Mouse (Mus musculus): ENCODE measurements around the gene Ccdc85b. TPM values are rescaled to one million over a fixed set of nuclear protein-coding genes. Genes with fewer than 3 reads are reported as not detected.
A peak's percentile ranks its signal among the peaks of the same experiment; 100 is the strongest.
"Not testable (repeated sequence)": the region's sequence is repeated elsewhere in the genome, so short reads cannot be mapped to it uniquely, and the experiment has no call there.

Gene Ccdc85b
- 2.1 and 2.4 TPM in 2 replicates for polyA plus RNA-seq (2012; rRNA removed)

DNA sequence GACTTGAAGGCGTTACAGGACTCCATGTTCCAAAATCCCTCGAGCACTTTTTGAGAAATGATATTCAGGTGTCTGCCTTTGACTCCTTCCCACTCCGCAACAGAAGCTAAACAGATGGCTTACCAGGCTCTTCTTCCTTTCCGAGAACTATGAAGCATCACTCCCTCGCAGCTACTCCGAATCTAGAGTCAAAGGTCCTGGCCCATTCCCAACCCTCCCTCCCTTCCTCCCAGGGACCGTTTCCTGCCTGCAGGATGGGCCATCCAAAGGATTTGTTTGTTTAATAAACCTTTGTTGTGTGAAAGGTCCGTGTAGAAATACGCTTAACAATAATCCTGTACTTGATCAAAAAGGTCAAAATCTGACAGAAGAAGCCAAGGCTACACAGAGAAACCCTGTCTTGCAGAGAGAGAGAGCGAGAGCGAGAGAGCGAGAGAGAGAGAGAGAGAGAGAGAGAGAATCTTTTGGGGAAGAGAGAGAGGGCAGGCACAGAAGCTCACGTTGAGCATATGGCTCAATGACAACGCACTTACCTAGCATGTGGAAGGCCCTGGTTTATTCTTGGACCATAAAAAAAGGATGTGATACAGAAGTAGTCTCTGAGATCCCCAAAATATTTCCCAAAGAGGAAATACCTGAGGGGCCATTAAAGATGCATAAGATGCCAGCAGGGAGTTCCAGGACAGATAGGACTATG is at the start of gene Ccdc85b:
Ccdc85b (minus strand) TSS at position 149 of the 697 bp plus-strand sequence.
- DNase-seq (ENCODE audit: low read depth, low spot score) = no peak
- WGBS = 10% methylated on average over 14 of the region's 14 CpGs

DNA sequence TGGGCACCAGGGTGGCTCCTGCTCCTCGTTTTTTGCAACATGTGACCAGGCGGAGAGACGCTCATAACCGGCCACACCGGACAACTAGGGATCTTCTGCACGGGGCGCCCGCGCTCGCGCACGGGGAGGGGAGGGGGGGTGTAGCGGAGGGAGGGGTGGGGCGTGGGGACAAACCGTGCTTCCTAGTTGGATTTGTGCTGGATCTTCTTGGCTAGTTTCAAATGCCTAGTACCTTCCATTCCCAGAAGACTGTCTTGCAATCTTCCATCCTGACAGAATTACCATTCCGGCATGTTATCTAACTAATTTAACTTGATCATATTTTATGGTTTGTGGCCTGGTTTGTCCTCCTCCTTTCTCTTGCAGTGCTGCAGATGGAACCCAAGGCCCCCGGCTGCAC is 46.0 kb upstream of the Ccdc85b start, which contains the start of gene 1700020D05Rik:
1700020D05Rik (minus strand) TSS at position 101 of the 400 bp plus-strand sequence.
- WGBS = 46% methylated on average over 17 of the region's 17 CpGs
- DNase-seq (ENCODE audit: low read depth, low spot score) = no peak

DNA sequence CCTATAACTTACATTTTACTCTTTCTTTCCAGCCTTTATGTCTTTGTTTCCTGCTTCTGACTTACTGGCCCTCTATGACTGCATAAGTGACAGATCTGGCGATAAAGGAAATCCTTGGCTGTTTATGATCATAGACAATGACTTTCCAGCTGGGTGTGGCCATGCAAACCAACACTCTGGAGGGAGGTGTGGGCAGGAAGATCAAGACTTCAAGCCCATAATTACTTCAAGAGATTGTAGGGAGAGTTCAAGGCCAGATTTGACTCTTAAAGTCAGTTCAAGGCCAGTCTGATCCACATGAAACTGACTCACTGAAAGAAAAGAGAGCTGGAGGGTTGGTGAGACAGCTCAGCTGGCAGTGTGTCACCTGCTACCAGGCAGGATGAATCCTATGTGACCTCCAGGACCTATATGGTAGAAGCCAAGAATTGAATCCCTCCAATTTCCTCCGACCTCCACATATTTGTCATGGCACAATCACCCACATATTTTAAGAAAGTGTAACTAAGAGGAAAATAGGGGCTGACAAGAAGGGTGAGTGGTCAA is 42.7 kb upstream of the Ccdc85b start:
- 35% methylated on average over 2 of the region's 2 CpGs for WGBS
- DNase-seq (ENCODE audit: low read depth, low spot score) = peak; percentile 78

DNA sequence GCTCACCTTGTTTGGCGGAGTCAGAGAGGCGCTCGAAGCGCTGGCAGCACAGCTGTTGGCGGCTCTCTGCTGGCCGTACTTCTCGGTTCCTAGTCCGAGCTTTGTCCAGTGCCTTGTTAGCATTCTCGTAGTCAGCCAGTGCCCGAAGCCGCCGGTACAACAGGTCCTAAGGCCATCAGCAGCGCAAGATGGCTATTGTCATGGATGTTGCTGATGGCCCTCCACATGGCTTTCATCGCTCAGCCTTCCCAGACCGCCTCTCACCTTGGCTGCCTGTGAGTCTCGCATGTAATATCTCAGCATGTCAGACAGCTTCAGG is 38.3 kb upstream of the Ccdc85b start:
- no peak for DNase-seq (ENCODE audit: low read depth, low spot score)
- WGBS = 89% methylated on average over 16 of the region's 16 CpGs

DNA sequence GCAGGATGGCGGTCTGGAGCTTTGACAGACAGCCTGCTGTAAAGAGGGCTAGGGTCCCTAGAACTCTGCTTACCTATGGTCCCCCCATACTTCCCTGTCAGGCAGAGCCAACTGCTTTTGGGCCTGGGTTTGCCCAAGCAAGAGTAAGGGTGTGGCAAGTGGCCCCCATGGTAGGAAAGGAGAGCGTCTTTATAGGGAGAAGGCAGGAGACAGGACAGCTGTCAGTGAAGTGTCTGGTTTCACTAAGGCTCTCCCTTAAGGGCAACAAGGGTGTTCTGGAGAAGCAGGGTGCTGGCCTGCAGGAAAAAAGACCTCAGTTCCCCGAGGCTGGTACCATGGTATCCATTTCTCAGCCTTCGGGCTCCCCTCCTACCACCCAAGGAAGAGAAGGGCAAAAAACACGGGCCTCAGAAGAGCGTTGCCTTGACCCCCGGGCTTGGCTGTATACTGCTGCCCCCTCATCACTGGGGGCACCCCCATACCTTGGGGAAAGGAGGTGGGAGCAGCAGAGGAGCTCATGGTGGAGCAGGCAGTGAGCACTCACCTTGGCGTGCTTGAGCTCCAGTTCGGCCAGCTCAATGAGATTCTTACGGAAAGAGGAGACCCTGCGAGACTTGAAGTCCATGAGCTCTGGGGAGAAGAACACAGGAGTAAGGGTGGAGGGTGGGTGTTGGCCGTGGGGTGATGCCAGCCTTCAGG is 37.8 kb upstream of the Ccdc85b start:
- no peak for DNase-seq (ENCODE audit: low read depth, low spot score)
- WGBS = 78% methylated on average over 12 of the region's 12 CpGs

DNA sequence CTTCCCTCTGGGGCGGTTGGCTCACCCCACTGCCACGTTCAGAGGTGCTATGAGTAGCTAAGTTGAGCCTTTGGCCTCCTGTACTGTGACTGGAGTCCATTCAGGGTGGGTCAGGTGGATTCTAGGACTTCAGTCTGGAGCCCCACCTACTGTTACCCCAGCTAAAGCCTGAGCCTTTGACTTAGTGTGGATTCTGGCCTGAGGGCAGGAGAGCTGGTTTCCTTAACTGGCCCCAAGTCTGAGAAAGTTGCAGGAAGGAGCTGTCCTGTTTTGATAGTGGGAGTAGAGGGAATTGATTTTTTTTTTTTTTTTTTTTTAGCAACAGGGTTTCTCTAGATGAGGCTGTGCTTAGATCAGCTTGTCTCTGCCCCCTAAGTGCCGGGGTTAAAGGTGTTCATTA is 36.6 kb upstream of the Ccdc85b start:
- no peak for DNase-seq (ENCODE audit: low read depth, low spot score)

DNA sequence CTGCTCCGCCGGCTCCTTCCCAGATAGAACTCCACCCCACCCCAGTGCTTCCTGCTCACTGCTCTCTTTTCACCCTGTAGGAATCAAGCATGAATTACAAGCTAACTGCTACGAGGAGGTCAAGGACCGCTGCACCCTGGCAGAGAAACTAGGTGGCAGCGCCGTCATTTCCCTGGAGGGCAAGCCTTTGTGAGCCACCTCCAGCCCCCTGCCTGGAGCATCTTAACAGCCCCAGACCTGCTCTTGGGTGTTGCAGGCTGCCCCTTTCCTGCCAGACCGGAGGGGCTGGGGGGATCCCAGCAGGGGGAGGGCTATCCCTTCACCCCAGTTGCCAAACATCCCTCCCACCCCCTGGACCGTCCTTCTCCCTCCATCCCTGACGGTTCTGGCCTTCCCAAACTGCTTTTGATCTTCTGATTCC is 35.6 kb upstream of the Ccdc85b start:
- DNase-seq (ENCODE audit: low read depth, low spot score) = not testable (repeated sequence)

More for the DNA sequence above, 36.6 kb upstream of the Ccdc85b start:
- 65% methylated on average over 3 of the region's 3 CpGs for WGBS

DNA sequence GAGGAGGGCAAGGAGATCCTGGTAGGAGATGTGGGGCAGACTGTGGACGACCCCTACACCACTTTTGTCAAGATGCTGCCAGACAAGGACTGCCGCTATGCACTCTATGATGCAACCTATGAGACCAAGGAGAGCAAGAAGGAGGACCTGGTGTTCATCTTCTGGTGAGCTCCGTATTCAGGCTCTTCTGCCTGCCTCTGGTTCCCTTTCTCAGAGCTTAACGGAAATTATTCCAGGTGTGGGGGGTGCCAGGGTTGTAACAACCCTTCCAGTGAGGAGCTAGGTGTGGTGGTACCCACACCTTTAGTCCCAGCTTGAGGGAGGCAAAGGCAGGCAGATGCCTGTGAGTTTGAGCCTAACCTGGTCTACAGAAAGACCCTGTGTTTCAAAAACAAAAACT is 34.9 kb upstream of the Ccdc85b start:
- no peak for DNase-seq (ENCODE audit: low read depth, low spot score)
- 74% methylated on average over 4 of the region's 4 CpGs for WGBS

More for the DNA sequence above, 35.6 kb upstream of the Ccdc85b start:
- WGBS = 51% methylated on average over 9 of the region's 9 CpGs

DNA sequence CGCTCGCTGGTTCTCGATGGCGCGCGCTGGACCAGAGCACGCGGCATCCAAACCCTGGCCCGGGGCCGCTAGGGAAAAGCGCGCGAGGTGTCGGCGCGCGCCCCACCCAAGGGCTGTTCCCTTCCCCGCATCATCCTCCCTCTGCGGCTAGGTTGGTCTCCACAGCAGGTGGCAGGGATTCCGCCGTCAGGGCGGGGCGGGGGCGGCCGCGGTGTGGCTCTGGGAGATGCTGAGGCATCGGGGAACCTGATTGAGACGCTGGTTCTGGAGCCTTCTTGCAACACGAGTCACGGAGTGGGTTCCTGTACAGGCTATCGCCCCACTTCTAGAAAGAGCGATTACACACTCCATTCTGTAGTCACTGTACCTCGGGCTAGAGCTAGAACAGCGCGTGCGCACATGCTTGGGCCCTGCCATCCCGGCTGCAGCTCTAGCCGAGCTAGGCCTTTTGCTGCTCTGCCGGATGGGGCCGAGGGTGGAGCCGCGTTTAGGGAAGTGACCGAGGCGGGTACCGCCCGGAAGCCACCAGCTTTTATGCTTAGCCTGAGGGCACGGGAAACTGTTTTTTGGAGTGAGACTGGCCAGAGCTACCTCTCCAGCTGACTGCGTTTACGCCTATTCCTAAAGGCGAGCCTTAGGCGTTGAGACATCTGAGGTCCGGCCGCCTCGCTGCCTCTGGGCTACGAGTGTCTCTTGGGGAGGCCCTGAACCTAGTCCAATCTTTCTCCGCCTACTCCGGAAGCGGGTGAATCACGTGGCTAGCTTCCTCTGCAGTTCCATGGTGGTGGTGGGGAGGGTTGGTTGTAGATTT is 33.4 kb upstream of the Ccdc85b start:
- peak; percentile 83 for DNase-seq (ENCODE audit: low read depth, low spot score)
- under 1% methylated on average over 59 of the region's 59 CpGs for WGBS

DNA sequence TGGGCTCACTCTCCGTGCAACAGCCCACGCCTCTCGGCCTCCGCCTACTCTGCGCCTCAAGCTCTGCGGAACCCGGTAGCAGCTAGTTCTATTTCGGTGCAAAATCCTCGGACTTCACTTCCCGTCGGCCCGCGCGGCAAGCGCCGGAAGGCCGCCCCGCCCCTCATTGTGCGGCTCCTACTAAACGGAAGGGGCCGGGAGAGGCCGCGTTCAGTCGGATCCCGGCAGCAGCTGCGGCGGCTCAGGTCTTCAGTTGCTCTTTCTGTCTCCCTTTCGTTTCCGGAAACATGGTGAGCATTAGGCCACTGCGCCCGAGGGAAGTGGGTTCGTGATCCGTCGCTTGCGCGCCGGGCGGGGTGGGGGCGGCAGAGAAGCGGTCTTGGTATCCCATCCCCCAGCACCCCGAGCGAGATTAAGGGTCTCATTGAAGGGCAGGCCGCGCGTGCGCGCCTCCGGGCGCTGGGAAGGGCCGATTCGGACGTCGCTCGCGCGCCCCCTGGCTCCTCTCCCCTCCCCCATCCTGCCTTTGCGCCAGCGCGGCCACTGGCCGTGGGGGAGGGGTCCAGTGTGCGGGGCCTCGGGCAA is 32.7 kb upstream of the Ccdc85b start, which contains the start of gene Cfl1:
Cfl1 (plus strand) TSS at position 143 of the 585 bp plus-strand sequence.
- DNase-seq (ENCODE audit: low read depth, low spot score) = peak; percentile 78
- 1% methylated on average over 62 of the region's 62 CpGs for WGBS

DNA sequence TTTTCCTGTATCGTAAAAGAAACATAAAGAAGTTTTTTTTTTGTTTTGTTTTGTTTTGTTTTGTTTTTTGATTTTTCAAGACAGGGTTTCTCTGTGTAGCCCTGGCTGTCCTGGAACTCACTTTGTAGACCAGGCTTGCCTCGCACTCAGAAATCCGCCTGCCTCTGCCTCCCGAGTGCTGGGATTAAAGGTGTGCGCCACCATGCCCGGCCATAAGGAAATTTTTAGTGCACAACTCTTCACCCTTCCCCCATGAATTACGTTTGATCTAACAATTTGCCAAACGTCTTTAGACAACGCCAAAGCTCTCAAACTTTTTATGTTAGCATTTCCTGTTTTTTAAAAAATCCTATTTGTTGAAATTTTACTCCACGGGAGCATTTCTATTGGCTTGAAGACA is 32.0 kb upstream of the Ccdc85b start:
- not testable (repeated sequence) for DNase-seq (ENCODE audit: low read depth, low spot score)
- WGBS = 11% methylated on average over 10 of the region's 10 CpGs

DNA sequence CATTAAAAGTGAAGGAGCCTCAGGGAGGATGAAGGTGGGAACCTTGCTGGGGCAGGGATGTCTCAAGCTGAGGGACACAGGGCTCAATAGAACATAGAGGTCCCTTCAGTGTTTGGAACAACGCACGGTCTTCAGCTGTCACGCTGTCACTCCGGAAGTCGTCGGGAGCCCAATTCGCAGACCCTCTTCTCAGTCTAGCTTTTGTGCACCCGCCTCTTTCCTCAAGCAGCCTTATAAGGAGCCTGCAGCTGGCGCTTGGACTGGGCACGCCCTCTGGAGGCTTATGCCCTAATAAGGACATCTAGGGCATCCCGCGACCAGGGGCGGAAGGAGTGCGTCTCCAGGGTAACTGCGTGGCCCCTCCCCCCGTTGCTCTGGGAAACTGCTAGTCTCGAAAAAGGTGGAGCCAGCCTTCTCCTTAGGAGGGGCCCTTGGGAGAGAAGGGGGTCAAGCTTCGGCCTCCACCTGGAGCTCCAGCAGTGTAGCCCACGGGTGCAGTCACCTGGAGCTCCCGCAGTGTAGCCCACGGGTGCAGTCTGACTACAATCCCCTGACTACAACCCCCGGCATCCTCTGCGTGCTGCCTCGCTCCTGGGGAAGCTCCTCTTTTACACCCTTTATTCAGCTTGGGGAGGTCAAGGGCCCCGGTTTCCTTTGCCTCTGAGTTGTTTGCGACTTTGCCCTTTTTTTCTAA is 31.3 kb upstream of the Ccdc85b start:
- peak; percentile 88 for DNase-seq (ENCODE audit: low read depth, low spot score)
- WGBS = under 1% methylated on average over 26 of the region's 26 CpGs

DNA sequence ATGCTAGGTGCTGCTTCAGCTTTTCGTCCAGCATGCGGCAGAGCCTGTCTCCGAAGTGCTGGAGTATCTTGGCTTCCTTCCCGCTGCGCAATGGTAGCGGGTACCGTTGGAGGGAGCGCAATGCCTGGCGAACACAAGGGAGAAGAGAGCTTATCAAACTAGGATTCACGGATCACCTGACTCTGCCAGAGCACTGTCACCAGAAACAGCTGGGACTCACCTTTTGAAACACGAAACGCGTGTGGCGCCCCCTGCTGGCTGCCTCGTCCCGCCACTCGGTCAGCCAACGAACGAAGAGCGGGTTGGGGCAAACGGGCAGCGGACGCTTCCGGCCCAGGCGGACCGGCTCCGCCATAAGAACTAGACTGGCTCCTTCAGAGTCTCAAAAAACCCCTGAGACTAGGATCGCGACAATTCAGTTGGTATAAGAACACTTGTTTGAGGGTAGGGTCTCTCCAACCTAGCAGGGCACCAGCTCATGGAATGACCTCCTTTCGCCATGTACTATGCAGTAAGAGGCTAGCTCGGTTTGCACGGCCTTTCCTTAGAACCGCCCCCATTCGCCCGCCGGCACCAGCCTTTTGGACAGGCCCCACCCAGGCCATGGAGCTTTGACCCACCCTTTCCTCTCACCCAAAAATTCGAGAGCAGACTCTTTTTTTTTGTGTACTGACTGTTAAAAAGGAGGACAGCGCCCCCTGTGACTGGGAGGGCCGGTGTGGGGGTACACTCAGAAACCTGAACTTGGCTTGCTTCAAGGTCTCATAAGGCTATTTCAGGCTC is 30.3 kb upstream of the Ccdc85b start, which contains the start of gene Mus81:
Mus81 (minus strand) TSS at position 635 of the 783 bp plus-strand sequence.
- under 1% methylated on average over 39 of the region's 39 CpGs for WGBS
- DNase-seq (ENCODE audit: low read depth, low spot score) = peak; percentile 88

DNA sequence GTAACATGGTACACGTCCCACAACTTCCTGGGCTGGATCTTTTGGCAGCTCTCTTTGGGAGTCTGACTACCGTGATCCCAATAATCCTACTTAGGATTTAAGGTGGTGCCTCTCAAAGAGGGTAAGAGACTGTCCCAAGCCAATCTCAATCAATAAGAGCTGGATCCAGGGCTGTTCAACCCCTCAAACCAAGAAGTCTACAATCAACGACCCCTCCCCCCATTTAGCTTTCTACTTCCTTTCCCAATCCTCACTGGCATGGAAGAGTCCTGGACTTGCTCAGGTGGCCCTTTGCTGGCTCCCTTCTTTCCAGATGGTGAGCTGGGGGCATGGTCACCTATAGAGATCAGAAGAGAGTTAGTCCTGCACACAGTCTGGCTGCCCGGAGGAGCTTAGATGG is 29.1 kb upstream of the Ccdc85b start:
- no peak for DNase-seq (ENCODE audit: low read depth, low spot score)
- WGBS = 76% methylated on average over 4 of the region's 4 CpGs

DNA sequence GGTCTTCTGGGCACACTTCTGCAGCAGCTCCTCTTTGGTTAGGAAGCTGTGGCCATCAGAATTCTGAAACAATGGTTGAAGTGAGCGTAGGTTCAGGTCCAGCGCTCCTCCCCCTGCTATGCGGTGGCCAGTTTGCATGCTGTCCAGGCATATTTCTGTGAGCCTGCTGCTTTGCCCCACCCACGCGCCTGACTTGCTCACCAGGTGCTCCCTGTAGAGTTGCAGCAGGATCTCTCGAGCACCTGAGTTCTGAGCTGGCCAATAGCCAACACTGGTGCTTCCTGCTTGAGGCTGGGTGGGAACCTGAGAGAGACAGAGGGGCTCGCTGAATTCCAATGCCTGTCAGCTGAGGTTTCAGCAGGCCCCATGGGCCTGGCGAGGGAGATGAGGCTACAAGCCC is 28.6 kb upstream of the Ccdc85b start:
- no peak for DNase-seq (ENCODE audit: low read depth, low spot score)
- WGBS = 53% methylated on average over 8 of the region's 8 CpGs

DNA sequence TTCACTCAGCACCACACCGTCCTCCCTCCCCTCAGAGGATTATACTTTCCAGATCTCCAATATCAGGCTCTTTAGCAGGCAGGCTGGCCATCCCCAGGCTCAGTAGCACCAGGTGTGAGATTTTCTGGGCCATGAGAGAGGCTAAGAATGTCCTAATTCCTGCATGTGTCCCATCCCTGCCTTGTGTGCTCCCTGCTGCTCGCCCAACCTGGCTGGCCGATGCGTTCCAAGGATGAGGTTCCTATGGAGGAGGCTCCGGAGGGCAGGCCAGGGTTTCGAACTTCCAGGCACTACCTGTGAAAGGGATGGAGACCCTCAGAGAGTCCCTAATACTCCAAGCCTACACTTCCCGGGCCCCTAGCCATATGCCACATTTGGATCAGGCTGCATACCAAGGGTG is 28.1 kb upstream of the Ccdc85b start:
- WGBS = 92% methylated on average over 7 of the region's 7 CpGs
- no peak for DNase-seq (ENCODE audit: low read depth, low spot score)

DNA sequence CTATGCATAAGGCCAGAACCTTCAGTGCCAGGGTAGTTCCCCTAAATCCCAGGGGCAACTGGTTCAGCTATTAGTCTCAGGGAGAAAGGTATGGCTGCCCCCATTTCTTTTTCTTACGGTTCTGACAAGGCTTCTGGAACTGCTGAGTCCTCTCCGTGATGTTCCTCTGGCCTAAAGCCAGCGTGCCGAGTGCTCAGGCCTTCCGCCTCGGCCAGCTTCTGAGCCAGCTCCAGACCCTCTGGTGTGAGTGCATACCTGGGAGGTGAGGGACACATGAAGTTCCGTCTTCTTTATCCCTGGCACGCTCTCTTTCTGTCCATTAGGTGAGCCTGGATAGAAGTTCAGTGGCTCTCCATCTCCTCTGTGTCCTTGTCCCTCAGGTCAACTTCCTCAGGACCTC is 27.7 kb upstream of the Ccdc85b start:
- 87% methylated on average over 8 of the region's 8 CpGs for WGBS
- DNase-seq (ENCODE audit: low read depth, low spot score) = no peak

DNA sequence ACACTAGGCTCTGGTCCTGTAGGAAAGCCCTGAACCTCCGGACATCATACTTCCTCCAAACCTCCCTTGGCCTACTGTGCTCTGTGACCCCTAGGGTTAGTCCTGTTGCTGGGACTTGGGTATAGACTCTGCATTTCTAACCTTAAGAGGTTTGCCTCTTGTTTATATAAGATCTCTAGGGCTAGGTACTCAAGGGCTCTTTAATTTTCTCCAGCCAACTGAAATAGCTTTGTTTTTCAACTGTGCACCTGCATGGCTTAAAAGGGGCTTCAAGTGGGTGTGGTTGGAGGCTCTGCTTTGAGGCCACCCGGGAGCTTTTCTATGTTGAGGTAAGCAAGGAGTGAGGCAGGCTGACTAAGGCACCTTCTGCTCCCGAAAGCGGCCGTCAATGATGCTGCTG is 26.8 kb upstream of the Ccdc85b start:
- no peak for DNase-seq (ENCODE audit: low read depth, low spot score)
- whole genome bisulfite sequencing = 92% methylated on average over 5 of the region's 5 CpGs
